Comparison of ENCODE assay signal across 8 mouse cellular contexts in the genomic region with DNA sequence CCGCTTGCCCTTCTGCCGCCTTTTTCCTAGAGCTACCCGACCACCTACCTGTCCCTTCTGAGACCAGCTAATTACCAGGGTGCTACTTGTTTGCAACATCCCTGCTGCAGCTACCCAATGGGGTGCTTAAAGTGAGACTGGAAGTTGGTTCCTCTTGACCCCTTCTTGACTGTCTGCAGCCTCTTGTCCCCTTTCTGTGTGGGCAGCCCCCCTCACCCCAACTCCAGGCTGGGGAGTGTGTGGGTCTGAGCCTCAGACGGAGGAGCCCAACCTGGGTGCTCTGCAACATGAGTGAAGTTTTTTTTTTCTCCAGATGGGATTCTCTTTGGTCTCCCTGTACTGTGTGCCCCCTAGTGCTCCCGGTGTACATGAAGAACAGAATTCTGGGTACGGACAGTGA.
DNase-seq lines count a peak whose midpoint lies in the region; ATAC-seq lines count a peak whose summit lies in the region.

No protein-coding gene starts in this region.

- H3K4me1 ChIP-seq in heart, embryonic 10.5 days = peaks cover 22% of the 10 kb centered on the region
- H3K4me1 ChIP-seq in hindbrain, embryonic 10.5 days (replicated peaks) = peaks cover 26% of the 10 kb centered on the region
- H3K4me1 ChIP-seq in midbrain, embryonic 14.5 days (ENCODE audit: control insufficient read depth, insufficient read depth, low read length) = peaks cover 12% of the 10 kb centered on the region

- peak overlapping the region; percentile 81 for H3K9ac ChIP-seq in midbrain, embryonic 14.5 days (replicated peaks; ENCODE audit: low read length)

- ATAC-seq in midbrain, embryonic 14.5 days (ENCODE audit: low FRiP score, low TSS enrichment) = 0 out of 2 replicates have a peak, but pooled peaks have one; percentile 22
- no peak for ATAC-seq in megakaryocyte-erythroid progenitor cell, adult 5-6 weeks (replicated peaks; ENCODE audit: low FRiP score, low TSS enrichment, poor library complexity, severe bottlenecking)

- H3K27ac ChIP-seq in heart, embryonic 10.5 days = peak overlapping the region; percentile 76; the same call in 1 of the 2 replicates
- H3K27ac ChIP-seq in hindbrain, embryonic 10.5 days = peak overlapping the region; percentile 82; the same call in 1 of the 2 replicates
- no peak overlapping the region for H3K27ac ChIP-seq in midbrain, embryonic 14.5 days (replicated peaks; ENCODE audit: low read depth, low read length)

- peak overlapping the region; percentile 75 for H3K4me3 ChIP-seq in heart, embryonic 10.5 days
- peak overlapping the region; percentile 74 for H3K4me3 ChIP-seq in hindbrain, embryonic 10.5 days
- H3K4me3 ChIP-seq in midbrain, embryonic 14.5 days (replicated peaks; ENCODE audit: low read depth, low read length) = peak overlapping the region; percentile 73

- peaks cover 81% of the 10 kb centered on the region for H3K27me3 ChIP-seq in heart, embryonic 10.5 days (ENCODE audit: insufficient read depth, poor library complexity, severe bottlenecking)
- peaks cover 70% of the 10 kb centered on the region for H3K27me3 ChIP-seq in hindbrain, embryonic 10.5 days (ENCODE audit: insufficient read depth, poor library complexity, severe bottlenecking)
- H3K27me3 ChIP-seq in midbrain, embryonic 14.5 days (ENCODE audit: control insufficient read depth, insufficient read depth, low read length) = peaks cover 14% of the 10 kb centered on the region

- no peaks in the 10 kb centered on the region for H3K9me3 ChIP-seq in heart, embryonic 10.5 days
- H3K9me3 ChIP-seq in hindbrain, embryonic 10.5 days = no peaks in the 10 kb centered on the region
- H3K9me3 ChIP-seq in midbrain, embryonic 14.5 days (ENCODE audit: control insufficient read depth, low read length) = no peaks in the 10 kb centered on the region

- H3K36me3 ChIP-seq in heart, embryonic 10.5 days = no peaks in the 10 kb centered on the region
- H3K36me3 ChIP-seq in hindbrain, embryonic 10.5 days = no peaks in the 10 kb centered on the region
- no peaks in the 10 kb centered on the region for H3K36me3 ChIP-seq in midbrain, embryonic 14.5 days (ENCODE audit: control insufficient read depth, insufficient read depth, low read length)

- WGBS in heart, embryonic 10.5 days = 3% methylated on average over 6 of the region's 6 CpGs
- WGBS in hindbrain, embryonic 10.5 days = 3% methylated on average over 6 of the region's 6 CpGs
- WGBS in midbrain, embryonic 14.5 days = 7% methylated on average over 6 of the region's 6 CpGs

- peak overlapping the region; percentile 96 for H3K4me2 ChIP-seq in midbrain, embryonic 14.5 days (ENCODE audit: low read length)

- no peak for DNase-seq in heart, embryonic 10.5 days (ENCODE audit: low spot score)
- no peak for DNase-seq in heart, adult 8-10 months (ENCODE audit: low spot score)
- peak; percentile 41 for DNase-seq in brain, adult 2 months (ENCODE audit: low read depth, low spot score)
- DNase-seq in hindbrain, embryonic 10.5 days (ENCODE audit: low spot score) = no peak
- DNase-seq in midbrain, embryonic 14.5 days = no peak
- DNase-seq in spleen, postnatal 10 days (ENCODE audit: low spot score in 2 of 2) = no peak
- no peak for DNase-seq in gastrocnemius, postnatal 4 days (ENCODE audit: low spot score in 2 of 2)
